Mouse (Mus musculus) heart, adult 2 months (tissue): ENCODE results near the gene Ptk6.

Experiments
- CTCF ChIP-seq: fragments of 200-600 bp; IDR thresholded peaks from 2 replicates; pipeline ENCODE4 v1.8.1; 2022; ENCODE audit warnings: antibody characterized with exemption, mild to moderate bottlenecking, moderate library complexity
- POLR2A ChIP-seq: fragments of 200-500 bp; IDR thresholded peaks from 2 replicates; pipeline ENCODE4 v1.6.1; 2011; ENCODE audit warnings: mild to moderate bottlenecking, low read depth, low read length, control low read depth; ENCODE audit not compliant: insufficient read depth

GRCm38 (mm10) chr2:181218881-181219485, 16.4 kb upstream of the Ptk6 start:
- TF ChIP-seq CTCF = no peak
- no peak for TF ChIP-seq POLR2A
